17 mouse cellular contexts compared by ENCODE assay signal in the genomic region with DNA sequence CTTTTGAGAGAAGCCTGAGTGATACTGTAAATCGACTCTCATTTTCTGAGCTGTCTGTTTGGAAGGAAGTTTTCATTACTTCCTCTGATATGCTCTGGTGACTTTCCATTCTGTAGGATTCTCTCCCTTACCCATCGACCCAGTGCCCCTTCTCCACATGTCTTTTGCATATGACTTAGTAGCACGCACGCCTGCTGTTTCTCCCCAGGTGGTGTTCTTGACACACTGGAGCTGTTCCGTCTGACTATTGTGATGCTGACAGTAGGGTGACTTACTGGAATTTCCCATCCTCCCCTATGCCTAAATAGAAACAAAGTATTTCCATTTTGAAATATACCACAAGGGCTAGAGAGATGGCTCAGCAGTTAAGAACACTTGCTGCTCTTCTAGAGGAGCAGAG.
"Had no signal": no experiment of that assay in that cellular context is flagged by ENCODE, and none has a peak within 500 bp of the region (broad histone marks: within the 10 kb centered on the region; RNA-seq: fewer than 3 reads in every experiment).

No protein-coding gene starts in this region.

- H3K4me1 ChIP-seq: lung, embryonic 15.5 days; megakaryocyte, embryonic 14.5 days; midbrain, embryonic 15.5 days; neural tube, embryonic 12.5 days; stomach, embryonic 15.5 days had no signal

- H3K36me3 ChIP-seq: lung, embryonic 15.5 days; midbrain, embryonic 13.5 days; midbrain, embryonic 15.5 days; neural tube, embryonic 12.5 days; stomach, embryonic 15.5 days had no signal

- H3K4me2 ChIP-seq: lung, embryonic 15.5 days; midbrain, embryonic 11.5 days; midbrain, embryonic 13.5 days; midbrain, embryonic 15.5 days; neural tube, embryonic 12.5 days; stomach, embryonic 15.5 days had no signal

- H3K9me3 ChIP-seq: lung, embryonic 15.5 days; midbrain, embryonic 13.5 days; midbrain, embryonic 15.5 days; neural tube, embryonic 12.5 days; stomach, embryonic 15.5 days had no signal

- ATAC-seq: lung, postnatal 0 days; midbrain, embryonic 13.5 days; midbrain, embryonic 15.5 days had no signal

- DNase-seq: lung, adult 2 months; lung, postnatal 14 days; lung, postnatal 36 days; right cerebral cortex, postnatal 14 days; thymus, adult 2 months; thymus, postnatal 25 days; thymus, postnatal 4 days had no signal

- H3K27ac ChIP-seq: lung, embryonic 15.5 days; macrophage; midbrain, embryonic 13.5 days; midbrain, embryonic 15.5 days; neural tube, embryonic 12.5 days; stomach, embryonic 15.5 days; stomach, postnatal 0 days had no signal

- H3K4me3 ChIP-seq: lung, embryonic 15.5 days; megakaryocyte, embryonic 14.5 days; midbrain, embryonic 13.5 days; midbrain, embryonic 15.5 days; neural tube, embryonic 12.5 days; stomach, embryonic 15.5 days had no signal

- H3K9ac ChIP-seq: lung, embryonic 15.5 days; midbrain, embryonic 13.5 days; midbrain, embryonic 15.5 days; neural tube, embryonic 12.5 days; stomach, embryonic 15.5 days had no signal

- H3K27me3 ChIP-seq: lung, embryonic 15.5 days; megakaryocyte, embryonic 14.5 days; midbrain, embryonic 13.5 days; midbrain, embryonic 15.5 days; neural tube, embryonic 12.5 days; stomach, embryonic 15.5 days had no signal
